Mouse (Mus musculus) kidney, postnatal 36 days (tissue): ENCODE measurements around the gene Socs1.
A peak's percentile ranks its signal among the peaks of the same experiment; 100 is the strongest.
"Not testable (repeated sequence)": the region's sequence is repeated elsewhere in the genome, so short reads cannot be mapped to it uniquely, and the experiment has no call there.

ENCODE experiments used
- DNase-seq, 2 experiments: peaks; one replicate each; pipeline ENCODE4 v3.0.0; 2021 to 2022; ENCODE audit warnings: mixed read lengths in 2 of 2

Gene Socs1

DNA sequence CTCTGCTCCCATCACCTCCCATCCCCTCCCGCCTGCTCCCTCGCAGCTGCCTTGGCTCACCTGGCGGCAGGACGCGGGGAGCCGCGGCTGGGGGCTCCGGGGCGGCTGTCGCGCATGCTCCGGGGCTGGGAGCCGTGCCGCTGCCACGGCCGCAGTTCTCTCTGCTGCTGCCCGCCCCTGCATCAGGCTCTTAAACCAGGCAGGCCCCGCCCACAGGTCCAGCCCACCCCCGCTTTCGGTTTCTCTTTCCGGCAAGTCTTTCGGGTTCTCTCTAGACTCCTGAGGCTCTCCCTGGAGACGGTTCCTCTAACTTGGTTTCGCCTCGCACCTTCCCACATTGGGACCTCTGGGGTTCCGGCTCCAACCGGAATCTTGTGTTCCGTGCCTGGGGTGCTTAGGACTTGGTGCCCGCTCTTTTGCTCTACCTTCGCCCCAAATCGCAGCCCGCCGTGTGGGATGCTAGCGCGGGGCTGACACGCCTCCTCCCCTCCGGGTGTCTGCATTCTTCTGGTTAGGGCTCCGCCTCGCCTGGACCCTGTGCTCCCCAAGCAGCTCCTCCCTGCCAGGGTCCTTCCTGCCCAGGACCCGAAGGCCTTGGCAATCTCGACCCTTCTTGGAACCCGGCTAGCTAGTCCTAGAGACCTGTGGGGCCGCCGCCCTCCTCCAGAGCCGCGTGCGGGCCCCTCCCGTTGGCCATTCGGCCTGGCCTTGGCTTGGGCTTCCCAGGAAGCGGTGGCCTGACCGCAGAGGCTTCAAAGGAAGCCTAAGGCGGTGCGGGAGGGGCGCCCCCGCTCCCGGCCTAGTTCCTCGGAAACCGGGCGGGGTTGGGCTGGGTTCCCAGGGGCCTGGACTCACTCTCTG is at the start of gene Socs1:
Socs1 (minus strand) TSS at position 166 of the 861 bp plus-strand sequence.
- DNase-seq, result peak; percentile 90 to 93

DNA sequence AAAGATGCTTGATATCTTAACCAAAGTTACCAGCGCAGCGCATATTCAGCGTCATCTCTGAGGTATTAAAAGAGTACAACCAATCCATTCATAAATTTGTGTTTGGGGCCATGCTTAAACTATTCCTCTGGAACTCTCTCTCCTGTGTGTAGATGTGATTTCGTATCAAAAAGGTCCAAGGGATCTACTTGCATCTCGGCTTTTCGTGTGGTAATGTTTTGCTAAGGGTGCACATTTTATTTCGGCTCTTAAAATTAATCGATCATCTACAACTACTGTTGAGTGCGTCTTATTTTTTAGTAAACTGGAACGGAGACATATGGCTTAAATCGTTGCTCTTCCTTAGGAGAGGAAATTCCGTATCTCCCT is 49.2 kb upstream of the Socs1 start:
- no peak for DNase-seq

DNA sequence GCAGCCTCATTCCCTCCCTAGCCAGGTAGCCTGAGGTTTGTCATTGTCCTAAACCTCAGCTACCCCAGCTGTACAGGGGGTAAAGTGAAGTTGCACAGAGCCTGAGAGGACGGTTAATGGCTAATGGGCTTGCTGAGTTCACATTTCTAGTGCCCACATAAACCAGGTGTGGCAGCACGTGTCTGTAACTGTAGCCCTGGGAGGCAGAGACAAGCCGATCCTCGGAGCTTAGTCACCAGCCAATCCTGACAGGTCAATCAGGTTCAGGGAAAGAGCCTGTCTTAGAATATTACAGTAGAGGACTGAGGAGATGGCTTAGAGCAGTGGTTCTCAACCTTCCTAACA is 43.1 kb upstream of the Socs1 start:
- DNase-seq, result peak; percentile 60 to 63

DNA sequence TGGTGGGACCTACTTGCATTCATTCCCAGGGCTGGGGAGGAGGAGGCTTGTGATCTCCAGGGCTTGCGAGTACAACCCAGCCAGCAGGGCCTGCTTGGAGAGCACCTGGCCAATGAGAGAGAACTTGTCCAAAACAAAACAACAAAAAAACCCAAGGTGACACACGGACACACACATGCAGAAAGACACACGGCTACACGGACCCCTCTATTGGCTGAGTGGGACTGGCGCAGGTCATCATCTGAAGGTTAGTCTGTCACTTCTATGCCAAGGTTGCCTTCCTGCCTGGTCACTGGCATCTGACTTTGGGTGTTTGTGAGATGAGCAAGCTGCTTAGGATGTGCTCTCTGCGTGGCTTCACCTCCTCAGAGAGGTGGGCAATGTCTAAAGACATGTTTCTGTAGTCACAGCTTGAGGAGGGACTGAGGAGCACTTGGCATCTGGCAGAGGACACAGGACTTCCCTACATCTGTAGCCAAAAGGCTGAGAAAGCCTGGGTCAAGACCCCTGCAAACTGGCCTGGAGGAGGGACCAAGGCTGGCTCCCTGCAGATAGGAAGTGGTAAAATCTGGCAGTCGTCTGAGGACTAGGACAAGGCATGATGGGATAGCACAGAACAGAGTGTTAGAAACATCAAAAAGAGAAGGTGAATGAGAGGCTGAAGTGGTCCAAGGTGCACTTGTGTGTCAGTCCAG is 42.6 kb upstream of the Socs1 start:
- DNase-seq, result no peak

DNA sequence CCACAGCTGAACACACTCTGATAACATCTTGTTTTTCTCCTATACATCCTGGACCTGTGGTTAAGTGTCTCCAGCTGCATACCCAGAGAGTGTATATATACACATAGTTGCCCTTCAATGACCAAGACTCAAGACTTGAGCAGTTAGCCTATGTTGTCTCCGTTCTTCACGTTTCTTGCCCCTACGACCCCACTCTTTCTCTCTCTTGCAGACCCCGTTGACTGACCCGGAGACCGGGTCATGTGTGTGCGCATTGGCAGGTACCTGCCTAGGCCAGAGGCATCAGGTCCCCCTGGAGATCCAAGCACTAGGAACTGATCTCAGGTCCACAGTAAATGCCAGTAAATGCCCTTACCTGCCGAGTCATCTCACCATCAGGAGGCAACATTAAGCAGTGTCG is 41.9 kb upstream of the Socs1 start:
- no peak for DNase-seq

DNA sequence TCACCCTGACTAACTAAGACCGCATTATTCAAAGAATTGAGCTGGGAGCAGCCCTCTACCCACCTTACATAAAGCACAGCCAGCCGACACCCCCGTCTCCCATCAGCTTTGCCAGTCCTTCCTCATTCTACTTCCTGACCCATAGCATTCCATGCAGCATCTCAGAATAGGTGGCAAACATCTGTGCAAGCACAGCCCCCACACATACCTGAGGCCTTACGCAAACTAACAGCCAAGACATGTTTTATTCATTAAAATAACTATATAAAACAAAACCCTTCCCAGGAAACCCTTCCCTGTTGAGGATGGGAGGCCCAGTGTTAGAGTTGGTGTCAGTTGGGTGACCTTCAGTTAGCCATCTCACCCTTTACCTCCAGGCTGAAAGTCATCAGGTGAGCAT is 40.5 kb upstream of the Socs1 start:
- no peak for DNase-seq

DNA sequence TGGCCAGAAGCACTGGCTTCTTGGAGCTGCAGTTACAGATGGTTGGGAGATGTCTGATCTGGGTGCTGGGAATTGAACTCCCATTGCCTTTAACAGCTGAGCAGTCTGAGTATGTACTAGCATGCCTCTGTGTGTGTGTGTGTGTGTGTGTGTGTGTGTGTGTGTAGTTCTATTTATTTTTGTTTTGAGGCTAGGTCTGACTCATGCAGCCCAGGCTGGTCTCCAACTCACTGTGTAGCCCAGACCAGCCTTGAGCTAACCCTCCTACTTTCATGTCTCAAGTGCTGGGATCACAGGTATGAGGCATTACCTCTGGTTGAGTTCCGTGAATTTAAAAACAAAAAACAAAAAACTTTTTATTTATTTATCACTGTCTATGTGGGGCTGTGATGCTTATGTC is 39.2 kb upstream of the Socs1 start:
- no peak for DNase-seq

DNA sequence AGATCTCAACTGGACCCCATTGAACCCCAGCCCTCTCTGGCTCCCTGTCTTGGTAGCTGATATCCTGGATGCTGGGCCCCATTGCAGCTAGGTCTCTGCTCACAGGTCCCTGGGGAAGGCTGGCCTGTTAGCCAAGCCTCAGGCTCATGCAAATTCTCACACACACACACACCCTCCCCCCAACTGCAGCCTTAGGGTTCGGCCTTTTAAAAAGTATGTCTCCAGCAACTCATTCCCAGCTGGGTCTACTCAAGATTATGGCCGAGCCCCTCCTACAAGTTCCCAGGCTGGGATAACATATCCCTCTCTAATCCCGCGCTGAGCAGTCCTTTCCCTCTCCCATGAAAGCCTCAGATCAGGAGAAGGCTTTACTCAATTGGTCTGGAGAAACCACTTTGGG is 36.1 kb upstream of the Socs1 start:
- DNase-seq, result no peak

DNA sequence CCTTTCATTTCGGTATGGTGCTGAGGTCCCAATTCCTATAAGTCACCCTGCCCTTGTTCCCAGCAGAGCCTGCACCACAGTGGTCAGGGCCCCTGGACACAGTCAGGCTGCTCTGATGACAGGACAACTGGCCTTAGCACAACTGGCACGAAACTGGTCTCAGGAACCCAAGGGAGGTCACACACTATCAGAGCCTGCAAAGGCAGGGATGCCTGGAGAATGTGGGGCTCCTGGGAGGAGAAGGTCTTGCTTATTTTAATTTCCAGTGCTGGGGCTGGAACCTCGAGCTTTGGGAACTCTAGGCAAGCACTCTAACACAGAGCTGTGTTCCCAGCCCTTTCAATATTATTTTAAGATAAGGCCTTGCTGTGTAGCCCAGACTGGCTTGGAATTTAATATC is 34.6 kb upstream of the Socs1 start:
- no peak for DNase-seq

DNA sequence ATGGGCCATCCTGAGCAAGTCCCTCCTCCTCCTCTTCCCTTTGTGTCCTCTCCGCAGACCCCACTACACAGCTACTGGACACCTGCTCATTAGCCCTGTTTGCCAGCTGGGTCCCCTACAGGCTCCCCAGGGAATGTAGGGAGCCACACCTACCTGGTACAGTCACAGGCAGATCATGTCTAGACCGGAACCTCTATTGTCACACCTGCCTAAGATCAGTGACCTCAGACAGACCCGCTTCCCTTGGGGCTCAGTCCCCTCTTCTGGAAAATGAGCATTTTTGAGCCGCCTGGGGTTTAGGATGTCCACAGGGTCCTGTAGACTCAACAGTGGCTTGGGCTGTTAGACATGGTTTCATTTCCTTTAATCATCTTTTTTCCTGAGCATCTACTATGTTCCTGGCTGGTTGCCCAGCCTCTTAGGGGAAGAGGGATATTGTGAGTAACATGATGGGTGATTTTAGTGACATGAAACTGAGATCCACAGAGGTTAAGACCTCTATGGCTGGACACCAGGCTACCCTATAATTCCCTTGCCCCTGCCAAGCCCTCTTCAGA is 33.3 kb upstream of the Socs1 start:
- DNase-seq, result no peak

DNA sequence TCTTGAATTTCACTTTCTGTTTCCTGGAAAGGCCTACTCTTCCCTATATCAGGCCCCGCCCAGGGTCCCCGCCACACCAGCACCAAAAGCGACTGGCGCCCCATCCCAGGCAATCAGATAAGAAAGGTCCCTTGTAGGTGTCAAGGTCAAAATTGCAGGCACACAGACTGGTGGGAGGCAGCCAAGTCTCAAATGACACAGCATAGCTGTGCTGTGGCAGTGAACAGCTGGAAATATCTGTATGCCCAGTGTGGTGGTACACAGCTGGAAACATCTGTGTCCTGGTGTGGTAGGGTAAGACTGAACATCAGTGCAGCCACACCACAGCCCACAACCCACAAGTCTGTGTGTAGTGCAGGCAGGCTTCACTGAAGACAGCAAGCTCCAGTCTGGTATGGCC is 29.5 kb upstream of the Socs1 start:
- no peak for DNase-seq

DNA sequence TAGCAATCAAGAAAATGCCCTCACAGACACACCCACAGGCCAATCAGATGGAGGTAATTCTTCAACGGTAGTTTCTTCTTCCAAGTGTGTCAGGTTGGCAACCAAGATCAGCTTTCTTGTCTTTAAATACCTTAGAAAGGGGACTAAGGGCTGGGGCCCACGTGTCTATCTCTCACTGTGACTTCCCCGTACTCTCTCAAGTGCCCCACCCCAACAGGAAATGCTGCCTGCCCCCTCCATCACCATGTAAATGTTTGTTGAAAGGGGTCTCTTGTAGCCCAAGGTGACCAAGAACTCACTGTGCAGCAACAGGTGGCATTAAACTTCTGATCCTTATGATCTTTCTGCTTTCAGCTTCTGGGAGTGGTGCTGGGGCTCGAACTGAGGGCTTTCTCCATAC is 28.4 kb upstream of the Socs1 start:
- DNase-seq, result no peak

DNA sequence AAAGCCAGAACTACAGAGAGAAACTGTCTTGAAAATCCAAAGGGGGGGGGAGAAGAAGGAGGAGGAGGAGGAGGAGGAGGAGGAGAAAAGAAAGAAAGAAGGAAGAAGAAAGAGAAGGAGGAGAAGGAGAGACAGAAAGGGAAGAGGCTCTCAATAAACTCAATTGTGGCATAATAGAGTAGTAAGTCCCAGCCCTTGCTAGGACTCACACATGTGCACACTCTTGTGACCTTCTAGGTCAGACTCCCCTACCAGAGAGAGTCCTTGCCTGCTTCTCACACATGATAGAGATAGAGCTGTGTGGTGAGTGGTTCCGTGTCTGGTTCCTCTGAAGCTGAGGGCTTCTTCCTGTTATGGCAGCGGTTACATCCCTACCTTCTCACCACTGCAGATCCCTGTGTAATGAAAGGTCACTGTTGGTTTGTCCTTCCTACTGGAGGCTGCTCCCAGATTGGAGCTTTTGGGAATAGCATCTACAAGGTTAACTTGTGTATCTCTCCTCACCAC is 27.6 kb upstream of the Socs1 start, which contains the start of gene Gm11172:
Gm11172 (plus strand) TSS at position 51 of the 507 bp plus-strand sequence.
- DNase-seq, result no peak

DNA sequence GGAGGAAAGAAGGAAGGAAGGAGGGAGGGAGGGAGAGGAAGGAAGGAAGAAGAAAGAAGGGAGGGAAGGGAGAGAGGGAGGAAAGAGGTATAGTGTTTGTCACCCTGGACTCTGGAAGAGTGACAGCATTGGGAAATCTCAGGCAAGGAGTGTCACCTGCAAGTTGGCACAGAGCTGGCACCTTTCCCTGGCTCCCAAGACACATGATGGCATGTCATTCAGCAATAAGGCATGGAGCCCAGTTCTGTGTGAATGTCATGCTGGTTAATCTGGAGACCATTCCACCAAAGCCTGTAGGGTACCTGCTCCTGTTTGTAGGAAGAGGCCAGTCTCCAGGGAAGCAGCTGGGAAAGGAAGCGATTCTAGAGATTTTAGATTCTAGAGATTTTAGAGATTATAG is 25.0 kb upstream of the Socs1 start:
- no peak for DNase-seq

DNA sequence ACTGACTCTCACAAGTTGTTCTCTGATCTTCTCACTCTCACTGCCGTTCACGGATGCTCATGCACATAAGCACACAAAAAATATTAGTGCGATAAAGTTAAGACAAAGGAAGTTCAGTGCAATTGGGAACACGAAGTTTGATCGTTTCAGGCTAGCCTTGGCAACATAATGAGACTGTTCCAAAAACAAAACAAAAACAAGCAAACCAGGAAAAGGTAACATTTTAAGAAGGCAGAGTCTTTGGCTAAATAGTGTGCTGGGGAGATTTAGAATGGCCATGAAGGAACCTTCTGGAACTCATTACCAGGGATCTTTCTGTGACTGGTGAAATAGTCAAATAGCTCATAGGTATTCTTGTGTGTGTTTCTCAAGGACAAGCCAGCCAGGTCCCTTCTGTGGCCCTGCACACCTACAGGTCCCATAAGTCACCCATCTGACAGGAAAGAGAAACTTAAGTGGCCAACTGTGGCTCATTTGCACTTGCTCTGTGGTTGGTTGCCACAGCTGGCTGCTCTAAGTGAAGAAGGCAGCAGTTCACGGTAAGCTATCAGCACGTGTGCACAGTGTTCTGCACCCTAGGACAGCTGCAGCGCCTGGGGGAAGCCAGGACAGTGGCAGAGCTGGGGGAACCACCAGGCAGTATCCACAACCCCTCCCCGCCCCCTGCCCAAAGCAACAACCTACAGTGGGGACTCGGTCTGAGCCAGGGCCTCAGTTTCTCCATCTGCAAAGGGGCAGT is 20.6 kb upstream of the Socs1 start, which contains the start of gene Prm1:
Prm1 (minus strand) TSS at position 51 of the 739 bp plus-strand sequence.
- no peak for DNase-seq

DNA sequence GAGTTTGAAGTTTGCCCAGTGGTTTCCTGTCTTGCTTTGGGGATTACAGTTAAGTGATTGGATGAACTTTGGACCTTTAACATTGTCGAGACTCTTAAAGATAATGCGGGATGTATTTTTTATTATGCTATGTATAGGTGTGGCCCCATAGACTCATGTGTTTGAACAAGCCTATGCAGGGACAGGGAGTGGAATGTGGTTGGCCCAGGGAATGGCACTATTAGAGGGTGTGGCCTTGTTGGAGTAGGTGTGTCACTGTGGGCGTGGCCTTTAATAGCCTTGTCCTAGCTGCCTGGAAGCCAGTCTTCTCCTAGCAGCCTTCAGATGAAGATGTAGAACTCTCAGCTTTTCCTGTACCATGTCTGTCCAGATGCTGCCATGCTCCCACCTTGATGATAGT is 17.1 kb upstream of the Socs1 start:
- DNase-seq, result not testable (repeated sequence)

DNA sequence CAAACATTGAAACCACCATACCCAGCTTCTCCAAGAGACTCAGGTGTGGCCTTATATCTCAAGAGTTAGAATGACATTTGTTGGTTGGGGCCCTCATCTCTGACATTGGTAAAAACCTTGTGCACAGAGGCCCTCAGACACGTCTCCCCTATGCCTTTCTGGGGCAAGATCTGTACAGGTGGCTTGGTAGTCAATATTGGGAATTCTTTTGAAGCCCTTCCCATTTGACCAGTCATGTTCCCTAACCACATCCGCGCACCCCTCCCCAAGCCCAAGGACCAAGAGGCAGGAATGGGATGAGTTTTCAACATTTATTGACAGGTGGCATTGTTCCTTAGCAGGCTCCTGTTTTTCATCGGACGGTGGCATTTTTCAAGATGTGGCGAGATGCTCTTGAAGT is 10.7 kb upstream of the Socs1 start, which contains the start of gene Prm2:
Prm2 (minus strand) TSS at position 101 of the 400 bp plus-strand sequence.
- DNase-seq, result no peak

DNA sequence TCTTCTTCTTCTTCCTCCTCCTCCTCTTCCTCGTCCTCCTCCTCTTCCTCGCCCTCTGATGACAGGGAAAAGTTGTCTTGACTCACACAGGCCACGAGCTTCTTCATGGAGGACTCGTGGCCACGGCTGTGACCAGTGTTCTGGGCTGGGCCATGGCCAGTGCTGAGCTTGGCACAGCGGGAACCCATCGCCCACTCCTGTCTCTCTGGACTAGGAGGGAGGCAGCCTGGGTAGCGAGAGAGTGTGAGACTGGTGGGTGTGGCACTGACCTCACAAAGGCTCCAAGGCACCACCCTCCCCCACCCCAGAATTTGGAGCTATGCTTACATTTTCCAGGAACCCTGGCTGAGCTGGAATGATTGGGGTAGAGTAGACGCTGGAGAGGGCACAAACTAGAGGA is 5.4 kb upstream of the Socs1 start, which contains the start of gene Prm3:
Prm3 (minus strand) TSS at position 213 of the 400 bp plus-strand sequence.
- no peak for DNase-seq

DNA sequence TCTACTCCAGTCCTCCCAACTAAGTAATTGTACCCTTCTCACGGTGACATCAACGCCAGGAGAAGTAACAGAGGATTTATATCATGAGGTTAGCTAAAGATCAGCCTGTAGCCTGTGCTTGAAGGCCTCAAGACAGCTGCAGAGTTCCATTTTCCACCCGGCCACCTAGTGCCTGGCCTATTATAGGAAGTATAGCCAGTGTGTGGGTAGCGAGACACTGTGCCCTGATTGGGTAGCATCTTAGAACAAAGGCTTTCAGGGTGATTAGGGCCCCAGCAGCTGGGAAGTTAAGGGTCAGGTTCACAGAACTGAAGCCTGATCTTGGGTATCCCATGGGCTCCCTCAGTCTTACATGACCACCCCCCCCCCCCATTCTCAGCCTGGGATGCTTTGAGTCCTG is 3.5 kb upstream of the Socs1 start:
- no peak for DNase-seq

DNA sequence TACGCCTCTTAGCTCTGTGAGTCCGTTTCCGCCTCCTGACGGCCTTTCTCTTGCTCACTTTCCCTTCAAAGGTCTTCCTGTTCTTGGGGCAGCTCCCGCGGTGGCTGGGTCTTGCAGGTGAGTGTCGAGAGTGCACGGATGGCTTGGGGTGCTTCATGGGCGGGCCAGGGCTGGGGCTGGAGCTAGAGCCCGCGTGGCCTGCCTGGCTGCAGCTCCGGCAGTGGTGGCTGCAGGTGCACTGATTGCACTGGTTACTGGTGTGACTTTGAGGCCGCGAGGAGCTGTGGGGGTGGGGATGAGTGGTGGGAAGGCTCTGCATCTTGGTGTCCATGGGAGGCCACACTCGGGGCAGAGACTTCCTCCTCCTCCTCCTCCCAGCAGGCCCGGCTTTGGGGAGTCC is 2.9 kb upstream of the Socs1 start, which contains the start of gene Tnp2:
Tnp2 (minus strand) TSS at position 390 of the 400 bp plus-strand sequence.
- DNase-seq, result no peak

DNA sequence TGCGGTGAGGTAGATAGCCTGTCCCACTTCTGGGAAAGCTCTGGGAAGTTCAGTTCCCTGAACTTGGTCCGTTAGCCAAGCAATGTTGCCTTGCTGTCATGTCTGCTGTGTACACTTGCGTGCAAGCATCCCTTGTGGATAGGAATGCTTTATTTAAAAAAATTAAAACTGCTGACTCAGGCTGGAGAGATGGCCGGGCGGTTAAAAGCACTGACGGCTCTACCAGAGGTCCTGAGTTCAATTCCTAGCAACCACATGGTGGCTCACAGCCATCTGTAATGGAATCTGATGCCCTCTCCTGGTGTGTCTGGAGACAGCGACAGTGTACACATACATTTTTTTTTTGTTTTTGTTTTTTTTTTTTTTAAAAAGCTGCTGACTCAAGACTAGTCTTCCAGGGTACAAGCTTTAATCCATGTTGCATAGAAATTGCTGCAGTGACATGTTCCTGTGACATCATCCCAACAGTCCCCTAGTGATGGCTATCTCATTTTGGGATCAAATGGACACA is 2.3 kb upstream of the Socs1 start:
- DNase-seq, result no peak

DNA sequence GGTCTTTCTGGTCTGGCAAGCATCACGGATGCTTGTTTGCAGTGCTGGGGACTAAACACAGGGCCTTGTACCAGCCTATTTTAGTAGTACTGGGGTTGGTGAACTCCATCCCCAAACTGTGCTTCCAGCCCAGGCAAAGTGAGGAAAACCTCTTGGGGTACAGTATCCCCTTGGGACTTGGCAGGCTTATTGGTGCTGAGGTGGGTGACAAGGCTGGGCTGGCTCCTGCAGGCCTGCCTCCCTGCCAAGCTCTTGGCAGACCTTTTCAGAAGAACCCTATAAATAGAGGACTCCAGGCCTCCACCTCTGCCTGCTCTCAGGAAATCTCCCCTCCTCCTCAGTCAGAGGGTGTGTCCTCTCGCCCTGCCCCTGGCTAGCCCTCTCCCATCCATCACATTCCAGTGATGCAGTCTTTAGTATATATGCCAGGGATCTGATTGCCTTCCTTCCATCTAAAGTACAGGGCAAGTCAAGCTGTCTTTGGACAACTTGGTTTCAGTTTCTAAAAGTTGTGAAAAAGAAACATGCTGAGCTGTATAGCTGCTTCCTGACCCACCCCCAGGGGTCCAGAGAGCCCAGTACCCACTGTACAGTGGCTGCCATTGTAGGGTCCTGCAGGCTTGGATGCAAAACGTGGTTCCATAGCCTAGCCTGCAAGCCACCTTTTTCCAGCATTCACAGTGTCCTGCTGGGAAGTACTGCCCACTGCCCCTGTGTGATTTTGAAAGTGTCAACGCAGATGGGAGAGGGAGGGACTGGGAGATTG is 1.6 kb upstream of the Socs1 start:
- DNase-seq, result peak in 1 of 2 experiments; percentile 7
